ENCODE assay signal across 9 mouse cellular contexts in genomic region chrX:99568244-99568643, GRCm38 (mm10).
A peak's percentile ranks its signal among the peaks of the same experiment; 100 is the strongest.
DNase-seq lines count a peak whose midpoint lies in the region; ATAC-seq lines count a peak whose summit lies in the region.
"Had no signal": no experiment of that assay in that cellular context is flagged by ENCODE, and none has a peak within 500 bp of the region (broad histone marks: within the 10 kb centered on the region; RNA-seq: fewer than 3 reads in every experiment).

No protein-coding gene starts in this region.

- peaks cover 6% of the 10 kb centered on the region for H3K4me1 ChIP-seq in heart, embryonic 15.5 days (replicated peaks)
- H3K4me1 ChIP-seq in embryonic facial prominence, embryonic 11.5 days (ENCODE audit: control insufficient read depth, insufficient read depth, low read length): no peaks in the 10 kb centered on the region
- H3K4me1 ChIP-seq in hindbrain, embryonic 10.5 days (replicated peaks): peaks cover 22% of the 10 kb centered on the region
- peaks cover 6% of the 10 kb centered on the region for H3K4me1 ChIP-seq in limb, embryonic 15.5 days

- no peaks in the 10 kb centered on the region for H3K36me3 ChIP-seq in heart, embryonic 15.5 days
- no peaks in the 10 kb centered on the region for H3K36me3 ChIP-seq in embryonic facial prominence, embryonic 11.5 days (replicated peaks; ENCODE audit: control insufficient read depth, insufficient read depth, low read depth, low read length)
- H3K36me3 ChIP-seq in hindbrain, embryonic 10.5 days: no peaks in the 10 kb centered on the region
- no peaks in the 10 kb centered on the region for H3K36me3 ChIP-seq in limb, embryonic 15.5 days

- no peak overlapping the region for H3K9ac ChIP-seq in heart, embryonic 15.5 days
- H3K9ac ChIP-seq in embryonic facial prominence, embryonic 11.5 days (replicated peaks; ENCODE audit: low read length): no peak overlapping the region
- H3K9ac ChIP-seq in limb, embryonic 15.5 days: no peak overlapping the region

- H3K4me2 ChIP-seq in heart, embryonic 15.5 days: peak overlapping the region; percentile 49; the same call in 1 of the 2 replicates
- H3K4me2 ChIP-seq in embryonic facial prominence, embryonic 11.5 days (ENCODE audit: low read depth, low read length): no peak overlapping the region; the same call in 1 of the 2 replicates
- peak overlapping the region; percentile 33; the same call in 1 of the 2 replicates for H3K4me2 ChIP-seq in limb, embryonic 15.5 days

- WGBS in heart, embryonic 15.5 days: 20% methylated on average over 10 of the region's 10 CpGs
- 25% methylated on average over 10 of the region's 10 CpGs for WGBS in embryonic facial prominence, embryonic 11.5 days
- 24% methylated on average over 10 of the region's 10 CpGs for WGBS in hindbrain, embryonic 10.5 days
- WGBS in limb, embryonic 15.5 days: 24% methylated on average over 9 of the region's 10 CpGs

- ATAC-seq in heart, embryonic 15.5 days (replicated peaks; ENCODE audit: insufficient number of reproducible peaks, insufficient read depth, low FRiP score, low read depth): no peak
- peak; percentile 34; the same call in 1 of the 2 replicates for ATAC-seq in embryonic facial prominence, embryonic 11.5 days (replicated peaks; ENCODE audit: insufficient number of reproducible peaks, low FRiP score, low TSS enrichment, low read depth)
- ATAC-seq in limb, embryonic 15.5 days (ENCODE audit: insufficient number of reproducible peaks, low FRiP score, low TSS enrichment, low read depth): no peak

- intact Hi-C loops in left cerebral cortex, postnatal 4 days (cut with DNase I): no loop called here

- DNase-seq in heart, adult 8-10 months (ENCODE audit: low spot score): no peak
- DNase-seq in embryonic facial prominence, embryonic 11.5 days (ENCODE audit: low spot score): no peak
- DNase-seq in hindbrain, embryonic 10.5 days (ENCODE audit: low spot score): no peak
- no peak for DNase-seq in spleen, adult 12 weeks (ENCODE audit: low spot score)
- DNase-seq in thymus, postnatal 4 days: no peak
- DNase-seq in left cerebral cortex, postnatal 4 days: no peak
- DNase-seq: thymus, adult 18-20 months had no signal

- H3K9me3 ChIP-seq in heart, embryonic 15.5 days (replicated peaks): no peaks in the 10 kb centered on the region
- H3K9me3 ChIP-seq in embryonic facial prominence, embryonic 11.5 days (replicated peaks; ENCODE audit: control insufficient read depth, low read length): no peaks in the 10 kb centered on the region
- no peaks in the 10 kb centered on the region for H3K9me3 ChIP-seq in hindbrain, embryonic 10.5 days
- no peaks in the 10 kb centered on the region for H3K9me3 ChIP-seq in limb, embryonic 15.5 days

- no peak overlapping the region for H3K4me3 ChIP-seq in heart, embryonic 15.5 days
- no peak overlapping the region for H3K4me3 ChIP-seq in embryonic facial prominence, embryonic 11.5 days (ENCODE audit: low read depth, low read length)
- peak overlapping the region; percentile 38; the same call in 1 of the 2 replicates for H3K4me3 ChIP-seq in hindbrain, embryonic 10.5 days
- H3K4me3 ChIP-seq in limb, embryonic 15.5 days: no peak overlapping the region

- H3K27me3 ChIP-seq in heart, embryonic 15.5 days: peaks cover 38% of the 10 kb centered on the region
- H3K27me3 ChIP-seq in embryonic facial prominence, embryonic 11.5 days (ENCODE audit: control insufficient read depth, insufficient read depth, low read length): peaks cover 3% of the 10 kb centered on the region; the same call in 1 of the 2 replicates
- peaks cover 100% of the 10 kb centered on the region for H3K27me3 ChIP-seq in hindbrain, embryonic 10.5 days (ENCODE audit: insufficient read depth, poor library complexity, severe bottlenecking)
- peaks cover 50% of the 10 kb centered on the region for H3K27me3 ChIP-seq in limb, embryonic 15.5 days

- no peak overlapping the region for H3K27ac ChIP-seq in heart, embryonic 15.5 days
- no peak overlapping the region for H3K27ac ChIP-seq in embryonic facial prominence, embryonic 11.5 days (replicated peaks; ENCODE audit: low read depth, low read length)
- H3K27ac ChIP-seq in hindbrain, embryonic 10.5 days: peak overlapping the region; percentile 78
- no peak overlapping the region for H3K27ac ChIP-seq in limb, embryonic 15.5 days
